In genomic region chr8:8657692-8658355, GRCm38 (mm10) we compare ENCODE assay signal across 8 mouse cellular contexts. TPM values are rescaled to one million over a fixed set of nuclear protein-coding genes. Genes with fewer than 3 reads are reported as not detected.
A peak's percentile ranks its signal among the peaks of the same experiment; 100 is the strongest.
DNase-seq lines count a peak whose midpoint lies in the region; ATAC-seq lines count a peak whose summit lies in the region.

No protein-coding gene starts in this region.

- peak overlapping the region; percentile 94; the same call in 1 of the 2 replicates for H3K9ac ChIP-seq in heart, embryonic 11.5 days (ENCODE audit: low read depth, low read length)
- peak overlapping the region; percentile 99 for H3K9ac ChIP-seq in hindbrain, embryonic 13.5 days
- H3K9ac ChIP-seq in midbrain, embryonic 15.5 days: peak overlapping the region; percentile 72; the same call in 1 of the 2 replicates

- peak overlapping the region; percentile 81 for H3K4me3 ChIP-seq in heart, embryonic 11.5 days (ENCODE audit: low read depth, low read length)
- H3K4me3 ChIP-seq in hindbrain, embryonic 13.5 days: peak overlapping the region; percentile 96
- peak overlapping the region; percentile 68 for H3K4me3 ChIP-seq in midbrain, embryonic 15.5 days

- peaks cover 29% of the 10 kb centered on the region for H3K4me1 ChIP-seq in heart, embryonic 11.5 days (ENCODE audit: control insufficient read depth, insufficient read depth, low read length)
- H3K4me1 ChIP-seq in hindbrain, embryonic 13.5 days (replicated peaks): peaks cover 58% of the 10 kb centered on the region
- peaks cover 62% of the 10 kb centered on the region for H3K4me1 ChIP-seq in midbrain, embryonic 15.5 days

- no peak for DNase-seq in heart, postnatal 4 days
- peak; percentile 57 for DNase-seq in embryo, embryonic 10 days (ENCODE audit: low spot score)
- DNase-seq in urinary bladder, adult 18-20 months (ENCODE audit: low spot score in 2 of 2): no peak
- DNase-seq in cerebellum, postnatal 25 days: no peak
- no peak for DNase-seq in MN1 (ENCODE audit: low spot score)

- H3K27me3 ChIP-seq in heart, embryonic 11.5 days (ENCODE audit: control insufficient read depth, insufficient read depth, low read length): no peaks in the 10 kb centered on the region
- no peaks in the 10 kb centered on the region for H3K27me3 ChIP-seq in hindbrain, embryonic 13.5 days
- H3K27me3 ChIP-seq in midbrain, embryonic 15.5 days (replicated peaks): peaks cover 3% of the 10 kb centered on the region; the same call in 1 of the 2 replicates

- no peak for ATAC-seq in heart, embryonic 11.5 days (replicated peaks; ENCODE audit: insufficient number of reproducible peaks, low FRiP score, low TSS enrichment)
- ATAC-seq in hindbrain, embryonic 13.5 days (ENCODE audit: low FRiP score): no peak
- ATAC-seq in midbrain, embryonic 15.5 days (replicated peaks): no peak

- H3K4me2 ChIP-seq in heart, embryonic 11.5 days: peak overlapping the region; percentile 91
- peak overlapping the region; percentile 75 for H3K4me2 ChIP-seq in hindbrain, embryonic 13.5 days
- H3K4me2 ChIP-seq in midbrain, embryonic 15.5 days: peak overlapping the region; percentile 86

- WGBS in heart, embryonic 11.5 days (ENCODE audit: insufficient replicate concordance): 35% methylated on average over 5 of the region's 5 CpGs
- 5% methylated on average over 5 of the region's 5 CpGs for WGBS in hindbrain, embryonic 13.5 days
- WGBS in midbrain, embryonic 15.5 days: 11% methylated on average over 5 of the region's 5 CpGs

- H3K9me3 ChIP-seq in heart, embryonic 11.5 days (replicated peaks; ENCODE audit: control insufficient read depth, low read length): no peaks in the 10 kb centered on the region
- no peaks in the 10 kb centered on the region for H3K9me3 ChIP-seq in hindbrain, embryonic 13.5 days
- H3K9me3 ChIP-seq in midbrain, embryonic 15.5 days: no peaks in the 10 kb centered on the region

- H3K36me3 ChIP-seq in heart, embryonic 11.5 days (ENCODE audit: control insufficient read depth, insufficient read depth, low read length): no peaks in the 10 kb centered on the region
- H3K36me3 ChIP-seq in hindbrain, embryonic 13.5 days: no peaks in the 10 kb centered on the region
- H3K36me3 ChIP-seq in midbrain, embryonic 15.5 days (replicated peaks): no peaks in the 10 kb centered on the region

- H3K27ac ChIP-seq in heart, embryonic 11.5 days (ENCODE audit: low read depth, low read length): no peak overlapping the region; the same call in 1 of the 2 replicates
- H3K27ac ChIP-seq in hindbrain, embryonic 13.5 days: peak overlapping the region; percentile 97
- H3K27ac ChIP-seq in midbrain, embryonic 15.5 days: peak overlapping the region; percentile 51; the same call in 1 of the 2 replicates

RNA-seq across cellular contexts. Expression of gene Efnb2, which starts 3.2 kb away (rescaled TPM):
- 18.5 and 19.1 TPM in 2 replicates for polyA plus RNA-seq in heart, embryonic 11.5 days (2014; fragmentation: Nextera tagmentation; extraction: Ambion mirVana)
- total RNA-seq in heart, postnatal 4 days (2021): 10 to 100 TPM; 47.4 to 47.8 TPM
- 20.8 and 26.1 TPM in 2 replicates for polyA plus RNA-seq in hindbrain, embryonic 13.5 days (2015; fragmentation: Nextera tagmentation; extraction: Ambion mirVana)
- 14.1 and 14.8 TPM in 2 replicates for polyA plus RNA-seq in midbrain, embryonic 15.5 days (2015; fragmentation: Nextera tagmentation; extraction: Ambion mirVana)

RNA-seq across cellular contexts. Expression of gene Arglu1, which starts 32.5 kb away (rescaled TPM):
- polyA plus RNA-seq in heart, embryonic 11.5 days (2014; fragmentation: Nextera tagmentation; extraction: Ambion mirVana): 78.4 and 85.9 TPM in 2 replicates
- 10 to 100 TPM; 52.9 to 59.7 TPM for total RNA-seq in heart, postnatal 4 days (2021)
- 187 and 200 TPM in 2 replicates for polyA plus RNA-seq in hindbrain, embryonic 13.5 days (2015; fragmentation: Nextera tagmentation; extraction: Ambion mirVana)
- polyA plus RNA-seq in midbrain, embryonic 15.5 days (2015; fragmentation: Nextera tagmentation; extraction: Ambion mirVana): 158 and 183 TPM in 2 replicates
